Mouse (Mus musculus): ENCODE results near the gene Ffar2. TPM values are rescaled to one million over a fixed set of nuclear protein-coding genes. Genes with fewer than 3 reads are reported as not detected.
A peak's percentile ranks its signal among the peaks of the same experiment; 100 is the strongest.
"Not testable (repeated sequence)": the region's sequence is repeated elsewhere in the genome, so short reads cannot be mapped to it uniquely, and the experiment has no call there.

Gene Ffar2
- polyA plus RNA-seq, 1 experiment from 2014 or later, result 0.50 TPM

- H3K36me3 ChIP-seq, result no peaks in the 10 kb centered on the region
- no peak overlapping the region for H3K4me2 ChIP-seq (replicated peaks)
- no peaks in the 10 kb centered on the region for H3K27me3 ChIP-seq
- H3K4me1 ChIP-seq (replicated peaks), result peaks cover 11% of the 10 kb centered on the region
- no peak overlapping the region for H3K9ac ChIP-seq (replicated peaks)
- H3K9me3 ChIP-seq, result no peaks in the 10 kb centered on the region
- H3K27ac ChIP-seq, result peak overlapping the region; percentile 68
- peak; percentile 45; the same call in 1 of the 2 replicates for ATAC-seq
- WGBS, result 25% methylated on average over 7 of the region's 7 CpGs
- no peak overlapping the region for H3K4me3 ChIP-seq (replicated peaks)
Observed at GRCm38 (mm10) chr7:30844676-30845297, 21.2 kb upstream of the Ffar2 start.

GRCm38 (mm10) chr7:30842092-30842491 lies 18.5 kb upstream of the Ffar2 start:
- no peak overlapping the region for H3K4me3 ChIP-seq (replicated peaks)
- H3K4me1 ChIP-seq (replicated peaks), result peaks cover 11% of the 10 kb centered on the region
- H3K27me3 ChIP-seq, result no peaks in the 10 kb centered on the region
- no peaks in the 10 kb centered on the region for H3K36me3 ChIP-seq
- WGBS, result 90% methylated on average over 5 of the region's 5 CpGs
- H3K9me3 ChIP-seq, result no peaks in the 10 kb centered on the region
- H3K4me2 ChIP-seq (replicated peaks), result no peak overlapping the region
- H3K9ac ChIP-seq (replicated peaks), result no peak overlapping the region
- H3K27ac ChIP-seq, result no peak overlapping the region
- ATAC-seq, result no peak

DNA sequence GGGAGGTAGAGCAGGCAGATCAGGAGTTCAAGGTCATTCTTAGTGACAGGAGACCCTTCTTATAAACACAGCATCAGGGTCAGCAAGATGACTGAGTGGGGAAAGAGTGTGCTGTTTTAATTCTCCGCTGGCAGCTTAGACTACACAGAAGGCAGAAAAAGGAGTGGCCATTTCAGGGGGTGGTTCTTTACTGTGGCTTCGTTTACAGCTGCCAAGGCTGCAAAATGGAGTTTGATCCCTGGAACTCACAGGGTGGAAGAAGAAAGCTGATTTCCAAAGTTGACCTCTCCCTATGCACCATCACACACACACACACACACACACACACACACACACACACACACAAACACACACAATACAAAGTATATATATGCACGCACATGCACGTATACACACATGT lies 17.8 kb upstream of the Ffar2 start:
- Histone ChIP-seq H3K9me3 (no peaks in the 10 kb centered on the region), H3K4me3 (replicated peaks) (no peak overlapping the region), H3K27ac (no peak overlapping the region), H3K4me1 (replicated peaks) (peaks cover 11% of the 10 kb centered on the region), H3K36me3 (no peaks in the 10 kb centered on the region), H3K27me3 (no peaks in the 10 kb centered on the region), H3K9ac (replicated peaks) (no peak overlapping the region), H3K4me2 (replicated peaks) (no peak overlapping the region)
- 84% methylated on average over 4 of the region's 4 CpGs for WGBS
- ATAC-seq, result no peak

DNA sequence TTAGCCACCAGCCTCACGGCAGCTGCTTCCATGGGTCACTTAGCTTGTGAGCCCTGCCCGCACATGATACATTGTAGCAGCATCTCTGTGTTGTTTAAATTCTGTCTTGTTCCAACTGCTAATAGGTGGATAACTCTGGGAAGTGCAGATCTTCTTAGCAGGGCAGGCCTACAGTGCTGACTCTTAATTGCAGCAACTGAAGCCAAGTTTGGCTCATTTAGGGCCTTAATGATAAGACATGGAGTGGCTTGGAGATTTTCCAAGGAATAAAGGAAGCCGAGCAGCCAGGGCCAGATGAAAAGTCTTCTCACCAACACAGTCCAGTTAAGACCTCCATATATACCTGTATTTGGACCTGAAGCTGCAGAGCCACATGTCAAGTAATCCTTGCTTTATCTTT lies 16.7 kb upstream of the Ffar2 start:
- no peak overlapping the region for H3K4me3 ChIP-seq (replicated peaks)
- H3K27me3 ChIP-seq, result no peaks in the 10 kb centered on the region
- H3K27ac ChIP-seq, result no peak overlapping the region
- no peak overlapping the region for H3K9ac ChIP-seq (replicated peaks)
- ATAC-seq, result no peak
- H3K36me3 ChIP-seq, result no peaks in the 10 kb centered on the region
- no peak overlapping the region for H3K4me2 ChIP-seq (replicated peaks)
- WGBS, result 80% methylated on average over 3 of the region's 3 CpGs
- no peaks in the 10 kb centered on the region for H3K9me3 ChIP-seq
- peaks cover 11% of the 10 kb centered on the region for H3K4me1 ChIP-seq (replicated peaks)

GRCm38 (mm10) chr7:30837277-30837676 lies 13.7 kb upstream of the Ffar2 start:
- H3K4me1 ChIP-seq (replicated peaks), result no peaks in the 10 kb centered on the region
- no peak overlapping the region for H3K4me2 ChIP-seq (replicated peaks)
- no peak overlapping the region for H3K4me3 ChIP-seq (replicated peaks)
- no peaks in the 10 kb centered on the region for H3K36me3 ChIP-seq
- H3K27ac ChIP-seq, result no peak overlapping the region
- no peak for ATAC-seq
- H3K27me3 ChIP-seq, result no peaks in the 10 kb centered on the region
- H3K9me3 ChIP-seq, result no peaks in the 10 kb centered on the region
- H3K9ac ChIP-seq (replicated peaks), result no peak overlapping the region

- H3K36me3 ChIP-seq; H3K9me3 ChIP-seq; H3K27me3 ChIP-seq; H3K4me1 ChIP-seq (replicated peaks); ATAC-seq; H3K9ac ChIP-seq (replicated peaks); H3K4me3 ChIP-seq (replicated peaks); H3K4me2 ChIP-seq (replicated peaks); H3K27ac ChIP-seq: not testable (repeated sequence)
- WGBS, result 53% methylated on average over 7 of the region's 11 CpGs
Observed at GRCm38 (mm10) chr7:30832684-30833083, 9.1 kb upstream of the Ffar2 start.

- H3K4me1 ChIP-seq (replicated peaks), result no peaks in the 10 kb centered on the region
- H3K27me3 ChIP-seq, result no peaks in the 10 kb centered on the region
- no peak overlapping the region for H3K4me2 ChIP-seq (replicated peaks)
- H3K36me3 ChIP-seq, result no peaks in the 10 kb centered on the region
- H3K27ac ChIP-seq, result no peak overlapping the region
- H3K9me3 ChIP-seq, result no peaks in the 10 kb centered on the region
- no peak overlapping the region for H3K9ac ChIP-seq (replicated peaks)
- no peak for ATAC-seq
- WGBS, result 77% methylated on average over 11 of the region's 17 CpGs
- H3K4me3 ChIP-seq (replicated peaks), result no peak overlapping the region
Observed at GRCm38 (mm10) chr7:30832261-30832660, 8.7 kb upstream of the Ffar2 start.

DNA sequence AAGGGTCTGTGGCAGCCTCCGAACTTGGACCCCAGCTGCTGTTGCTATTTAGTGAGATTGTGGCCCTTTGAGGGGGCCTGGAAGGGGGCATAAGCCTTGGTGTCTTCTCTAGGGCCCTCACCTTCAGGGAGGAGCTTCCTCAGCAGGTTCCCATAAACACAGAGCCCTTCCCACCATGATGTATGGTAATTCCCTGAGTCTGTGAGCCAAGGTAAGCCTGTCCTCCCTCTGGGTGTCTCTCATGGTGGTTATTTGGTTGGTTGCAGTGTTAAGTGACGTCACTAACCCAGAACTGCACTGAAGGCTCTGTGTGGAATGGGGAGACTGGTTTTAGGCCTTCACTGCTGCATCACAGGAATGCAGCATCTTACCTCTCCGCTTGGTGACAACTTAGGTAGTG lies 5.9 kb upstream of the Ffar2 start:
- Histone ChIP-seq H3K9me3 (no peaks in the 10 kb centered on the region), H3K4me3 (replicated peaks) (no peak overlapping the region), H3K9ac (replicated peaks) (no peak overlapping the region), H3K4me1 (replicated peaks) (no peaks in the 10 kb centered on the region), H3K27me3 (no peaks in the 10 kb centered on the region), H3K36me3 (no peaks in the 10 kb centered on the region), H3K4me2 (replicated peaks) (no peak overlapping the region), H3K27ac (no peak overlapping the region)
- no peak for ATAC-seq
- WGBS, result 69% methylated on average over 3 of the region's 3 CpGs

- H3K36me3 ChIP-seq; H3K4me3 ChIP-seq (replicated peaks); H3K4me1 ChIP-seq (replicated peaks); ATAC-seq; H3K27me3 ChIP-seq; H3K9ac ChIP-seq (replicated peaks); H3K4me2 ChIP-seq (replicated peaks); H3K9me3 ChIP-seq; H3K27ac ChIP-seq: not testable (repeated sequence)
Observed at GRCm38 (mm10) chr7:30828871-30829270, 5.3 kb upstream of the Ffar2 start.

DNA sequence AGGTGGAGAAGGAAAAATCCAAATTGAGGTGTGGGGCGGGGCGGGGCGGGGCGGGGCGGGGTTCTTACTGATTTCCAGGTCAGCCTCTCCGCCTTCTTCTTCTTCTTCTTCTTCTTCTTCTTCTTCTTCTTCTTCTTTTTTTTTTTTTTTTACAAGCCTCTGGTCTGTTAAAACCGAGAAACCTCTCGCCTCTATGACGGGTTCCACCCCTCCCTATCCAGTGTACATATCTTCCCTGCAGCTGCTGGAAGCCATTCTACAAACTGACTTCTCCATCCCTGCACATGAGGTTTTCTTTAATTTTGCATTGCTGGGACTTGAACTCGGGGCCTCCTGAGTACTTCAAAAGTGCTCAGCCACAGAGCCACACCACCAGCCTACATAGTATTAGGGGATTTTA lies 3.1 kb upstream of the Ffar2 start:
- Histone ChIP-seq H3K27me3 (no peaks in the 10 kb centered on the region), H3K4me1 (replicated peaks) (no peaks in the 10 kb centered on the region), H3K27ac (no peak overlapping the region), H3K36me3 (no peaks in the 10 kb centered on the region), H3K4me3 (replicated peaks) (no peak overlapping the region), H3K9me3 (no peaks in the 10 kb centered on the region), H3K9ac (replicated peaks) (no peak overlapping the region), H3K4me2 (replicated peaks) (no peak overlapping the region)
- 91% methylated on average over 10 of the region's 10 CpGs for WGBS
- ATAC-seq, result no peak

DNA sequence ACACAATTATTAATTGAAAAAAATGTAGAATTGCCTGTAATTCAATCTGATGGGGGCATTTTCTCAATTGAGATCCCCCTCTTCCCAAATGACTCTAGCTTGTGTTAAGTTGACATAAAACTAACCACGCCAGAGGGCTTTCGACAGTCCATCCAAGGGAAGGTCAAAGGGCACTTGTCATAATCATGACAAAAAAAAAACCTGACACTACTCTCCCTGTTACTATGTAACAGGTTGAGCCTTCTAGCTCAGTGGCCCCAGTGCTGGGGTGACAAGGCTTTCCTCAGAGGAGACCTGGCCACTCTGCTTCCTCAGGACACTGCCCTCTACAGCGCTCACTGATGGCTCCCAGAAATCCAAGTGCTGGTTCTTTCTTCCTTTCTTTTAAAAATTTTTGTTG lies 731 bp upstream of the Ffar2 start:
- H3K36me3 ChIP-seq, result no peaks in the 10 kb centered on the region
- H3K27me3 ChIP-seq, result no peaks in the 10 kb centered on the region
- no peaks in the 10 kb centered on the region for H3K4me1 ChIP-seq (replicated peaks)
- WGBS, result 92% methylated on average over 3 of the region's 3 CpGs
- no peak overlapping the region for H3K4me3 ChIP-seq (replicated peaks)
- no peaks in the 10 kb centered on the region for H3K9me3 ChIP-seq
- ATAC-seq, result no peak
- no peak overlapping the region for H3K4me2 ChIP-seq (replicated peaks)
- H3K27ac ChIP-seq, result no peak overlapping the region
- H3K9ac ChIP-seq (replicated peaks), result no peak overlapping the region

DNA sequence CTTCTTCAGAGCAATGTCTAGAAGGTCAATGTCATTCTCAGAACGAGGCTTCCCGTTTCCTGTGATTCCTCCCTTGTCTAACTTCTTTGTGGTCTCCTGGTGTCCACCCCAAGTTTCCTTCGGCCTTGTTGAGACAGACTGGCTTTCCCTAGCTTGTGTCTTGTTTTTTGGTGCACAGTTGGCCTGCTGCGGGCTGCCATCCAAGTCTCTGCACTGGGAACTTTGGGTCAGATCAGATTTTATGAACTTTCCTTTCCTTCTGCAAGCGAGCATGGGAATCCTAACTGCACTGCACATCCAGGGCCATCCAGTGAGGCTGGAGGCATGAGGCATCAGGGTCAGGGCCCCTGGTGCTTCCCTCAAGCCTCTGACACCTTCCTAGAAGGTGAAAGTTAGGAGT lies 2.0 kb downstream of the Ffar2 start:
- 72% methylated on average over 5 of the region's 5 CpGs for WGBS
- no peak for ATAC-seq
- H3K27ac ChIP-seq, result no peak overlapping the region
- H3K9me3 ChIP-seq, result no peaks in the 10 kb centered on the region
- no peak overlapping the region for H3K9ac ChIP-seq (replicated peaks)
- no peak overlapping the region for H3K4me2 ChIP-seq (replicated peaks)
- no peaks in the 10 kb centered on the region for H3K27me3 ChIP-seq
- no peak overlapping the region for H3K4me3 ChIP-seq (replicated peaks)
- no peaks in the 10 kb centered on the region for H3K4me1 ChIP-seq (replicated peaks)
- H3K36me3 ChIP-seq, result no peaks in the 10 kb centered on the region

DNA sequence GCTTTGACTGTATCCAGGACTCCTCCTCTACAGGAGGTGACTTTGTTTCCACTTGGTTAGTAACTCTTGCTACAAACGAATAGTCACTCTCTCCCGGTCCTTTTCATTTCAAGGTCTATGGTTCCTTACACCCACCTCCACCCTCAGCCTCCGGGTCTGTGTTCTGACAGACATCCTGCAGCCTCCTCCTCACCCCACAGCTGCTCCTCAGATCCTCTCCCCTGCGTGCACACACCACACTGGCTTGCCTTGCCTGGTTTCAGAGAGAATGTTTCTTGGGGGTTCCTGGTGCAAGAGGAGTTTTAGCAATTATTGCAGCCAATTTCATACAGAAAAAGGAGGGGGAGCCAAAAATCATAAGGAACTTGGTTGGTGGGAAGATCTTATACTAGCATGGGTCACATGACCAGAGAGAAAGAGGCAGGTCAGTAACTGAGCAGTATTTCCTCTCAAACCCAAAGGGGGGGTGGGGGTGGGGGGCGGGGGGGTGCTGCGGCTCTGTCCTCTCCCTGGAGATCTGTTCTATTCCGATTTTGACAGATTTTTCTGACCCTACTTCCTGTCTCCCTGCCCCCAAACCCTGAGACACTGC lies 2.6 kb downstream of the Ffar2 start:
- no peaks in the 10 kb centered on the region for H3K27me3 ChIP-seq
- no peaks in the 10 kb centered on the region for H3K4me1 ChIP-seq (replicated peaks)
- H3K9ac ChIP-seq (replicated peaks), result no peak overlapping the region
- ATAC-seq, result no peak
- H3K27ac ChIP-seq, result no peak overlapping the region
- no peak overlapping the region for H3K4me3 ChIP-seq (replicated peaks)
- no peaks in the 10 kb centered on the region for H3K9me3 ChIP-seq
- WGBS, result 71% methylated on average over 7 of the region's 7 CpGs
- no peaks in the 10 kb centered on the region for H3K36me3 ChIP-seq
- no peak overlapping the region for H3K4me2 ChIP-seq (replicated peaks)

Data from midbrain, embryonic 13.5 days (tissue).